Mouse (Mus musculus) ES-E14 (cell line): ENCODE results near the gene Gpr152.

ENCODE experiments used
- CHD2 ChIP-seq: IDR thresholded peaks from 2 replicates; pipeline ENCODE4 v1.6.1; 2014; ENCODE audit warnings: mild to moderate bottlenecking, low read depth, low read length, inconsistent platforms
- MAFK ChIP-seq: IDR thresholded peaks from 2 replicates; pipeline ENCODE4 v1.6.1; 2014; ENCODE audit warnings: mild to moderate bottlenecking, low read depth, low read length, inconsistent platforms; ENCODE audit not compliant: insufficient read depth
- ZNF384 ChIP-seq: IDR thresholded peaks from 2 replicates; pipeline ENCODE4 v1.6.1; 2012; ENCODE audit warnings: low read depth, low read length, inconsistent platforms

- TF ChIP-seq ZNF384: no peak
- no peak for TF ChIP-seq CHD2
- no peak for TF ChIP-seq MAFK
These were observed 21.2 kb upstream of the Gpr152 start for GRCm38 (mm10) chr19:4118350-4118749.
